Mouse (Mus musculus) left cerebral cortex, postnatal 10 days (tissue): Measurements from ENCODE around the gene Ing3. TPM values are rescaled to one million over a fixed set of nuclear protein-coding genes. Genes with fewer than 3 reads are reported as not detected.

Experiments used
- DNase-seq, 2 experiments: peaks; one replicate each; pipeline ENCODE4 v3.0.0; 2021 to 2022; ENCODE audit warnings: low spot score in 2 of 2, mixed read lengths in 1 of 2; ENCODE audit errors: extremely low spot score in 1 of 2
- intact Hi-C: fragments of 180-260 bp; cut with DNase I; formaldehyde crosslinking; loops from one replicate; pipeline ENCODE4 v1.15.1; 2025
- total RNA-seq, 2 experiments: library from RNA; stranded (reverse); gene quantifications; 2 replicates each; pipeline ENCODE4 v1.2.3; 2021

Gene Ing3
- total RNA-seq, 2 experiments from 2014 or later = 21.6 to 23.2 TPM

DNA sequence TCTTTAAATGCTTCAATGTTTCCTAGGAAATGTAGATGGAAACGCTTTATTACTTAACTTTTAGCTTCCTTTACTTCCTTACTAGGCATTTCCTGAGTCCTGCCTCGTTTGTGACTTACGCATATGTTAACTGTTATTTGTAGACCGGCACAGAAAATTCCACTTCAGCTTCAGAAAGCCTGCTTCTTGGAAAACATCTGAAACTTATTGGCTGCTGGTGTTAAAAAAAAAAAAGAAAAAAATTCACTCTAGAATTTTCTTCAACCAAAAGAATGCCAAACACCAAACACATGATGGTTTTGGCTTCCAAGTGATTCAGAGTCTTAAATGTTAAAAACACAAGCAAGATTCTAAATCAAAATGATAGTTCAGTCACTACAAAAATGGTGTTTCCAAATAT lies 39.7 kb downstream of the Ing3 start:
- intact Hi-C loops = loop anchor here (5.0 kb wide), 2 partner anchors 83 to 98 kb away; no protein-coding TSS in a partner anchor
- no peak for DNase-seq

DNA sequence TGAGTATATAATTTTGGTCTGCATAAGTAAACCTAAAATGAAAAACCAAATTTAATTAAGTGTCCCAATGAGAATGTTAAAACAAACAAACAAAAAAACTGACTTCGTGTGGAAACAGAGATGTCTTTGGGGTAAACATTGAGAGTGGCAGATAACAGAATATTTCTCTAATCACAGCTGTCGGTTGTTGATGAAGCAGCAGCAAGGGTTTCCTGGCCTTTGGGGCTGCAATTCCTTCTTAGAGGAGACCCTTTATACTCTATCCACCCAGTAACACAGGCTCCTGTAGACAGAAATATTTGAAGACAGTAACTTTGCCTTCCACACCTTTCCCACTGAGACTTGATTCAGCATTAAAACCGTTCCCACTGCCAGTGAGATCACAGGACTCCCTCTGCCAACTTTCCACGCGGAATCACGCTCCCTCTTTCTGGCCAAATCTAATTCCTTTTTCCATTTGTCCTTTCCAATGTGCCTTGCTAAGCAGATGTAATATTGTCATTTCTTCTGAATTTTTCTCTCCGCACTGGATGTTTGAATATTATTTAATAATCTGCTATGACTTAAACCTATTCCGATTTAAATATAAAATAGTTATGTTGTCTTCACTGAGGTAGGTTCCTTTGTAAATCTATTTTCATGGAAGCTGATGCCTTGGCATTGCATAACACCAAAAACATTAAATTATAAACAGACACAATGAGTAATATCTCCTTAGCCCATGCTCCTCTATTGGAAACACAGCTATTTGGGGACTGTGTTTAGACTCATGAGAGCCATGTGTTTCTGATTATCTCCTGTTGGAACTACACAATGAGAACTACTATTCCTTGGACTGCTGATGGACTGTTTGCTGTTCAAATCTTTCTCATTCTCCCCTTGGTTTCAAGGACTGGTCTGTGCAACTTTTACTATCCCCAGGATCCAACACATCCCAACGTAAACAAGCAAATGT lies 41.1 kb downstream of the Ing3 start:
- intact Hi-C loops = no loop called here
- DNase-seq = no peak

DNA sequence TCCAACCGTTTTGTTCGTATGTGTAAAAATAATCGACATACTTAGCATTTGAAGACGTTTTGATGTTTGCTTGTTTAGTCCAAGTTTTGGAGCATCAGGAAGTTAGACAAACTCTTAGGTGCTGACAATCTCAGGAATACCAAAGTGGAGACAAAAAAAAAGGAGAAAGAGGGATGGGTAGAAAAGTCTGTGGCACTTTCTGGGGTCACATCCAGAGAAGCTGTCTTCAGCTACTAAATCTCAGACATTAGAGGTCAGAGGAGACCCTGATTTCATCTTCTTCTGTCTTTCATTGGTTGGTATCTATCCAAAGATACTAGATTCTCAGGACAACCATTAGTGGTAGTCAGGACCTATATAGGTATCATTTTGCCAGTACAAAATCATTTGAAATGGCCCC lies 41.8 kb downstream of the Ing3 start:
- intact Hi-C loops = no loop called here
- DNase-seq = no peak

DNA sequence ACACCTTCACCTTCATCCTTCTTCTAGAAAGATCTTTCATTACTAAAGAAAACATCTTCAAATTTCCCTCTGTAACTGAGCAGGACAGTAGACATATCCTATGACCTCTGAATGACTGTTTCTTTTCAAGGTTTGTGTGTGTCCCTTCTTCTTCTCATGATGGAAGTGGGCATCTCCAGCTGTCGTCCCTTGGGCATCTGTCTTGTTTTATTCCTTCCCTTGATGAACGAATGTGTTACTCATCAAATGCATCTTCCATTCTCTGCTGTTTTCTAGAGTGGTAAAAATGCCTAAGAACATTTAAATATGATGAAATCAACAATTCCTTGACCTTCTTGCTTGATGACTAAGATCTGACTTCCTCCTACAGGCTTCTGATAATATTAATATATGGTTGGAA lies 43.7 kb downstream of the Ing3 start:
- intact Hi-C loops = no loop called here
- DNase-seq = no peak

DNA sequence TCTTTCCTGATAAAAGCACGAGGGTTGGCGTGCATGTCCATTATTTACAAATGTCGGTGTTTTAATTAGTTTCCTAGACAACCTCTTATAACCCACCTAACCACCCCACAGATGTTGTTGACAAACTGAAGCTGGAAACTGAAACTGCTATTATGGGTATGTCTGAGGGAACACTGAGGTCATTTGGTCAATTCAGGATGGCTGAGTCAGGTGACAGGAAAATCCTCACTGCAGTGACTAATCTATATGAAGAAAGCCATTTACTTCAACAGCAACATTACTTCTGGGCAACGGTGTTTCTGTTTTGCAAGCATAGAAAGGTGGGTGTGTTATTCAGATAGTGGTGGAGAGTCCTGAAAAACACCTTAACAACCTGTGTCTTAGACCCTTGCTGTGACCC lies 48.8 kb downstream of the Ing3 start:
- DNase-seq = no peak
- intact Hi-C loops = no loop called here

DNA sequence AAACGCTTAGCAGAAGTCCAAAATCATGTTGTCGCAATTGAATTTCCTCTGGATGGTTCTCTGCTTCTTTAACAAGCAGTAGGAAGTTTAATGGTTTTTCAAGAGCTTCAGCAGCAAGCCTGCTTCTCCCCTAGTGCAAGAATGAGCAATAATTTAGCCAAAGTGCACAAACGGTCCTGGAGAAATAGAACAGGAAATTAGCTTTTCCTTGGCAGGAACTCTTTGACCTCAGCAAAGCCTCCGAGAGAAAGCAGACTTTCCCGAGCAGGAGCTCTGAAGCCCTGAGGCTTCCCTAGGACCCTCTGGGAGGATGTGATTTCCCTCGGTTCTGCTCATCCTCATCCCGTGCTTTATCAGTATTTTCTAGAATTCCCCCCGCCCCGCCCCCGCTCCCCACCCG lies 49.7 kb downstream of the Ing3 start:
- intact Hi-C loops = no loop called here
- DNase-seq = no peak

DNA sequence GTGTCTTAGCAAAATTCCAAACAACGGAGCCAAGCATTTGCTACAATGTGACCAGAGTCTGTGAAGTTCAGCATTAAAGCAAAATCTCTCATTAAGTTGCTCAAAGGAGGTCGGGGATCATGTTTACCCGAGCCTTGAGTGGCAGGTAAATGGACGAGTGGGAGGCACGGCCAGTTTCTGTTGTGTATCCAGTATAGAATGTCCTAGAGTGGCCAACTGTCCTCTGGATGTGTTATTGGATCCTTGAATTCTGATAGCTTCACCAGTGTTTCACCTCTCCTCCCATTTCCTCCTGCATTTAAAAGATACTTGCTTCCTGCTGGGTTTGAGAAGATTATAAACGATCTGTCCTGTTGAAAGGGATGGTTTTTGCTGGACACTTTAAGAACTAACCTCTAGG lies 50.7 kb downstream of the Ing3 start:
- intact Hi-C loops = no loop called here
- no peak for DNase-seq

DNA sequence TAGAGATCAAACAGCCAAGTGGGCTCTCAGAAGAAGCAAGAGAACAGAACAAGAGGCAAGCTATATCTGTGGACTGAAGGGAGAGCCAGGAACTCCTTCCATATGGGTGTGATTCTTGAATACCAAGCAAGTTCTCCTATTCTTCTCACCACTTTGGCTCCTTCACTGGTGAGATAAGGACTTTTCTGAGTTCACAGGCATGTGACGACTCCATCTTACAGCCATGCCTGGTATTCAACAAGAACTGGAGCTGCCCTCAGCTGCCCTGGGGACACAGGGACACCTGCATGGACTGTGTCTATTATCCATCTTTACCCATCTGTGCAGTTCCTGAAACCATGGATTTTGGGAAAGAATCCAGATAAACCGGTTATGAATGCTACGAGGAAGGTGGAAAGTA lies 51.5 kb downstream of the Ing3 start:
- intact Hi-C loops = no loop called here
- DNase-seq = no peak

DNA sequence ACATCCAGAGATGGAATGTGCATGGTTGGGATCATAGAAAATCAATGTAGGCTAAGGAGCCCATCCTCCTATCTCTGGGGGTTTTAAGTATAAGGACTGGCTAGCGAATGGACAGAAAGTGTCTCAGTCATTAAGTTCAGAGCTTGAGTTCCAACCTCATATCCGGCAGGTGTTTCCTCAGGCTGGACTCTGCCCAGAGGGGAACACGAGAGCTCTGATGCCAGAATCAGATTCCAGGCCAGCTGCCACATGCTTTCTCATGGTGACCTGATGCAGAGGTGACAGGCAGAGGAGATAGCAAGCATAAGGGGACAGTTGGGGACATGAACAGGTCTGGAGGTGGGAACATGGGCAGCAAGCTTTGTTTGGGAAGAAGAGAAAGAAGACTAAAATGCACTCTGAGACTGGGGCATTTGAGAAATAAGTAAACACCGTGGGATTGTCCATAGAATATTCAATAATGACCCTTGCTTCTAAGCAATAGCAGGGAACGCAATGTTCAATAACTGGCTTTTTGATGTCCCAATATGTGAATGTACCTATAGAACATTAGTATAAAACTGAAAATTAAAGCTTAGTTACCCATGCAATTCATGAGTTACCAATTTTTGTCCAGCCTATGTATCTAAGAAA lies 52.0 kb downstream of the Ing3 start:
- DNase-seq = no peak

DNA sequence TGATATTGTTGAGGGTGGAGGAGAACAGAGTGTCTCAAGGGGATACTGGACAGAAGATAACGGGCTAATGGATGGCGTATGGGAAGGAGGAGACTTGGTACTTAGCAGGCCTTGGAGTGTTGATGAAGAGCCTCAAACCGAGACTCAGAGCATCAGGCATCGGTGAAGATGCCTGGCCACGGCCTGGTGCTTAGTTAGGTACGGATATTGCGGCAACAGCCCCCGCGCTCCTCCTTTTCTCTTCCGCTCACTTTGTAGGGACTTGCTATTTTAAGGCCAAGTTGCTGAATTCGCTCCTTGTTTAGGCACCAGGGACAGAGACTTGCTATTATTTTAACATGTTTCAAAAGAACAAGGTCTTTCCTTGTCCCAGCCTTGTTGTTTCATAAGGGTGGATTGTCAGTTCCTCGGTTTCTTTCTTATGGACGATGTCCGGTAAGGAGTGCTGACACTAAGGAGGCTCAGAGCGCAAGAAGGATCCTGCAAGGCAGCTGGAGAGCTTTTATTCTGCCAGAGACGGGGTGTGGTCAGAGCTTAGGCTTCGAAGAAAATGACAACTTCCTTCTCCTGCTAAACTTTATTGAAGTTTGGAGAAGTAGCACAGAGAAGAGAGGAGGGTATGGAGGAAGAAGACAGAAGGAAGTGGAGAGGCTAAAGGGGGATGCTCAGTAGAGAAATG lies 53.3 kb downstream of the Ing3 start:
- peak in 1 of 2 experiments; percentile 44 for DNase-seq
- intact Hi-C loops = no loop called here

More for the DNA sequence above, 52.0 kb downstream of the Ing3 start:
- intact Hi-C loops = no loop called here

DNA sequence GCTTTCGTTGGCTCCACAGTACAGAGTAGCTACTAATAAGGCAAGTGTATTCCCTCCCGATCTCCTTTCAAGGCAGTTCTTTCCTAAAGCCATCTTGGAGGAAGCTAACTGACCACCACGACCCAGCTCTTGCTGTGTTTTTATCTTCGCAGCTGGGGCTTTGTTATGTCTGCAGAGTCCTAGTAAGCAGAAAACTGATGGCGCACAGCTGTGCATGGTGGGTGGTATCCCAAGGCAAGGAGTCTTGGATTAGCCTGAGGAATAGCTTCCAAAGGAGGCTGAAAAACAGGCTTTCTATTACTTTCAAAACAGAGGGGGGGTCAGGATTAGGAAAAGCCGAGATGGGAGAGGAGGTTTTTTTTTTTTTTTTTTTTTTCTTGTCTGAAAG lies 53.8 kb downstream of the Ing3 start:
- peak in 1 of 2 experiments; percentile 57 for DNase-seq
- intact Hi-C loops = no loop called here

DNA sequence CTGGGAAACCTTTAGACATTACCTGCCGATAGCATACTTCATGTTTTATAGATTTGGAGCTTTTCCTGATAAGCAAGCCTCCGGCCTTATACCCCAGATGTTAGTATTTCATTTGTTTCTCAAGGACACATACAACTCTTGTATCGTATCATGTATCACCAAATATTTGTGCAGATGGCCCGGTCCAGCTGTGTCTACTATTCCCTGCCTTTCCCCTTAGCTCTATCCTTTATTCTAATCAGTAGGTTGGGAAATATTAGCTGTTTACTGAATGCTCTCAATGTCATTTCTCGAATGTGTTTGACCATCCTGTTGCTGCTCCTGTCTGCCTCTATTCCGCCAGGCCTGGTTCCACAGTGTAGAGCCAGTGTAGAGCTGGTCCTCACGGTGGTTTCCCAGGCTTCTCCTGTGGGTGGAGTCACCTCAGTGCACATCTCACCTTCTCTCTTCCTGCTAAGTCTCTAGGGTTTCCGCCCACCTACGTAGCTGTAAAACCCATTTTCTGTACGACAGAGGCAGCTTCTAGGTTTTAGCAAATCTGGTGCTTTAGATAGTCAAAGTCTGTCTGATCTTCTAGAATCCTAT lies 54.7 kb downstream of the Ing3 start:
- intact Hi-C loops = no loop called here
- DNase-seq = no peak

DNA sequence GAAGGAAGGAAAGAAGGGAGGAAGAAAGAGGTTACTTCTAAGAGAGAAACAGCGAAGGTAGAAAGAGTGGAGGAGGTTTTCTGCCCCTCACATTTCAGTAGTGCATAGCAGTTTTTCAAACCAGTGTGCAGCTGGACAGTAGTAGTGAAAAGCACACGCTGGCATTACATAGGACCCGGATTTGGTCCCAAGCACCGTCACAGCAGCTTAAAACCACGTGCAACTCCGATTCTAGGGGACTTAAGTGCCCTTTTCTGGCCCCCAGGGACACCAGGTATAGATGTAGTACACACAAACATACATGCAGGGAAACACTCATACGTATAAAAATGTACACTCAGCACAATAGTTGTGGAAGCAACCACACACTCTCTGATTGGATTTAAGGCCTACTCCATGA lies 59.0 kb downstream of the Ing3 start:
- no peak for DNase-seq
- intact Hi-C loops = no loop called here

DNA sequence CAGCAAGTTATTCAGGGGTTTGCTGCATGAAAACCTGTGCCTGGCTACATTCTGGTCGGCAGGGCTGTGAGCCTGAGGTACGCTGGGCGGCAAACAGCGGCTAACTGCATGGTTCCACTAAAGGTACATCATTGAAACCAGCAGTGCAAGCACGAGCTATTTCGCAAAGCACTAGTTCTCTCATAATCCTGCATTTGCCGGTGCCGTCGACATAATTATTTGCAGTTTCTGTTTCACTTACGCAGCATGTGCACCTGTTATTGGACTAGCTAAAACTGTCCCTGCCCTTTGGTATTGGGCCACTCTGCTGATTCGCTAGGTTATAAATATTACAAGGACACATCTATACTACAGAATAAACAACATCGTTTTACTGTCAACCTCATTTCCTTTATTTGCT lies 60.9 kb downstream of the Ing3 start:
- no peak for DNase-seq
- intact Hi-C loops = no loop called here

DNA sequence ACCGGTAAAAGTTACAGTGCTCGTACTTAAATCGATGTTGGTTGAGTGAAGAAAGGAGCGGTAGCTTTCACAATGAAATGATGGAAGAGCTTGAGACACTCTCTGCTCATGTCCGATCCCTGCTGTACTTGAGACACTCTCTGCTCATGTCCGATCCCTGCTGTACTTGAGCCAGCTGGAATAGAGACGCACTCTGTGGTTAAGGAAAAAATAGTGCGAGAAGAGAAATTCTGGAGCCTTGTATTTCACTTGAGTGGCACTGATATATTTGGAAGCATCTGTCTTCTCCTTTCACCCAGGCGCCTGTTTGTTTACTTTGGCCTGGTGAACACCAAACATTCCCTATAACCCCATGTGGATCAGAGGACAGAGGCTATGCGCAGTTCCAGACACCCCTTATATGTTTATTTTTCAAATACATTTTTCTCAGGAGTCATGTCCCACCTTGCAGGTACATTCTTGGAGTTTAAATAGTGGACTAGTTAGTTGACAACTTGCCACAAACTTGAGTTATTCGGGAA lies 61.5 kb downstream of the Ing3 start:
- DNase-seq = no peak
- intact Hi-C loops = no loop called here

DNA sequence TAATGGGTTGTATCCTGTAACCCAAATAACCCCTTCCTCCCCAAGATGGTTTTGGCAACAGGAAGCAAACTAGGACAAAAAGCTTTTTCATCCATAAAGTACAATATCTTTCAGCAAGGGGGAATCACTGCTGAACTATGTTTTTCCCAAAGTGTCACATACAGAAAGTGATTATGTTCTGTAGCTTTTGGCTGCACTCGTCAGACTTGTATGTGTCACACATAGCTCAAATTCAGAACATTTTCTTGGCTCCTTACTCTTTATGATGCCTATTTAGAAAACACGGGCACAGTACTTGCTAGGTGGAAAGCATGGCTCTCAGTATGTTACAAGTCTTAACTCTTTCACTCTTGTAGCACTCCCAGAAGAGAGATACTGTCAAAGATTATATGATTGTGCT lies 62.2 kb downstream of the Ing3 start:
- intact Hi-C loops = no loop called here
- no peak for DNase-seq

DNA sequence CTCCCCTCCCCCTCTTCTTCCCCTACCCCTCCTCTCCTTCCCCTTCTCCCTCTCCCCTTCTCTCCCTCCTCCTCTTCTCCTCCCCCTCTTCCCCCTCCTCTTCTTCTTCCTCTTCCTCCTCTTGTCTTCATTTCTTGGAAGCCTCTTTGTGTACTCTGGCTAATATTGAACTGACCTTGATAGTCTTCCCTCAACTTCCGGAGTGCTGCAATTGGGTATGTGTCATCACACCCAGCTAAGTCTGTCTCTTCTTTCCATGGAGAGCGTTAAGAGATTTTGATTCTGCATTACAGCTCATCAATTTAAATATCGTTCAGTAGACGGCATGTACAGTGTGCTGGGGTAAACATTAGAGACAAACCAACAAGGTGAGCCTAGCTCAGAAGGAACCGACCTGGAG lies 62.7 kb downstream of the Ing3 start:
- intact Hi-C loops = no loop called here
- no peak for DNase-seq

DNA sequence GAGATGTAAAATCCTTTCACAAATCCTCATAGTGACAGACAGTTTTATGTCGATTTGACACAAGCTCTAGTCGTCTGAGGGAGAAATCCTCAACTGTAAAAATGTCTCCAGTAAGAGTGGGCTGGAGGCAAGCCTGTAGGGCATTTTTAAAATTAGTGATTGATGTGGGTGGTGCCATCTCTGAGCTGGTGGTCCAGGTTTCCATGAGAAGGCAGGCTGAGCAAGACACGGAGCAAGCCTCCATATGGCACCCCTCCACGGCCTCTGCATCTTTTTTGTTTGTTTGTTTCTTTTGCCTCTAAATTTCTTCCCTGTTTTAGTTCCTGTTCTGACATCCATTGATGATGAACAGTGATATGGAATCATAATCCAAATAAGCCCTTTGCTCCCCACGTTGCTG lies 63.1 kb downstream of the Ing3 start:
- intact Hi-C loops = no loop called here
- DNase-seq = no peak

DNA sequence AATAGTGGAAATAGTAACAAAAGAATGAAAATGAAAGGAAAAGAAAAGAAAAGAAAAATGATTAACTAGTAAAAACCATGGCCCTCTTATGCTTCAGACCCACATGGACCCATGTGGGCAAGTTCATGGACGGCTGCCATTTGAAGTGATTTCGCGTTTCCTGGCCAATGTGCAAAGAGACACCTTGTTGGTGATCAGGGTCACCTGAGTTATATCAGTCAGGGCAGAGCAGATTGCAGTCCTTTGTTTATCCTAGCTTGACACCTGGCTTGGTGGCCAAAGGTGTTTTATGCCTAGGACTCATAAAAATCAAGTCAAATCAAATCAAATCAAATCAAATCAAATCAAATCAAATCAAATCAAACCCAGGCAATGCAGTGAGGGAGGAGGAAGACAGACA lies 64.0 kb downstream of the Ing3 start:
- intact Hi-C loops = no loop called here
- no peak for DNase-seq
